Mouse (Mus musculus): Measurements from ENCODE around the gene H60b. TPM values are rescaled to one million over a fixed set of nuclear protein-coding genes. Genes with fewer than 3 reads are reported as not detected.

The H60b gene
- polyA plus RNA-seq, 1 experiment from 2014 or later = 0.32 TPM

Other genes with a start within 250 kb of the H60b start
- gene 4930444G20Rik, start 90.5 kb upstream of the H60b start, polyA plus RNA-seq (2014; fragmentation: Nextera tagmentation; extraction: Ambion mirVana) = not detected in 2 replicates
- gene E030030I06Rik, start 9.3 kb upstream of the H60b start, polyA plus RNA-seq (2014; fragmentation: Nextera tagmentation; extraction: Ambion mirVana) = 5.0 and 6.5 TPM in 2 replicates
- 0.42 and 1.7 TPM in 2 replicates for gene Raet1e, start within 50 bp of the H60b start, polyA plus RNA-seq (2014; fragmentation: Nextera tagmentation; extraction: Ambion mirVana)
- 3.6 and 5.8 TPM in 2 replicates for gene Raet1d, start 202.0 kb downstream of the H60b start, polyA plus RNA-seq (2014; fragmentation: Nextera tagmentation; extraction: Ambion mirVana)

Data from forebrain, embryonic 14.5 days (tissue).